Mouse (Mus musculus) bone marrow macrophage, adult 2 months (primary cell): ENCODE measurements at regions not wholly inside any gene's neighbourhood (a gene's known extent, or its start where the extent isn't known, plus 50 kb on each side); places are given as distances from the start of the nearest gene placed in this dataset.

Source experiments
- CTCF ChIP-seq: IDR thresholded peaks from 2 replicates; pipeline ENCODE4 v1.5.1; 2012; ENCODE audit warnings: low read depth, mild to moderate bottlenecking, low read length, moderate library complexity
- POLR2A ChIP-seq: IDR thresholded peaks from 2 replicates; pipeline ENCODE4 v1.6.1; 2012; ENCODE audit warnings: mild to moderate bottlenecking, low read depth, low read length, borderline replicate concordance

DNA sequence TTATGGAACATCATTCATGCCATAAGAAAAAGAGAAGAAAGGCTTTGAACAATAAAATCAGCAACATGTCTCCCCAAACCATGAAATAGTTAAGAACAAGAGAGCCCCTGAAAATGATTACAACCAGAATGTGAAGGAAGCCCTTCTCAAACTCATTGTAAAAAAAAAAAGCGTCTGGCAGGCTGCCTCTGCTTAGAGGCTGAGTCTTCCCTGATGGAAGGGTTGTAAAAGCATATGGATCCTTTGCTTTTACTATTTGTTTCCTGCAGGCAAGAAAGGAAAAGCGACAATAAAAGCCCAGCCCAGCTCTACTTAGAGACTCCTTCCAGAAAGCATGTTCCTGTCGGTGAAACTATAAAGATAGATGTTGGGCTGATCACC, 461.2 kb upstream of the Cited2 start:
- TF ChIP-seq POLR2A = no peak
- no peak for TF ChIP-seq CTCF
